Mouse (Mus musculus) hindbrain, postnatal 0 days (tissue): ENCODE measurements around the gene Mfsd4b4. TPM values are rescaled to one million over a fixed set of nuclear protein-coding genes. Genes with fewer than 3 reads are reported as not detected.
A peak's percentile ranks its signal among the peaks of the same experiment; 100 is the strongest.
"Not testable (repeated sequence)": the region's sequence is repeated elsewhere in the genome, so short reads cannot be mapped to it uniquely, and the experiment has no call there.

Source experiments
- ATAC-seq: fragments of 200-750 bp; cut with Nextera tagmentation; 2 replicates; pipeline ENCODE4 v1.8.0; 2017; ENCODE audit warnings: mild to moderate bottlenecking, moderate TSS enrichment, moderate library complexity
- DNase-seq: peaks from one replicate; pipeline ENCODE4 v3.0.0-alpha.2; 2015; ENCODE audit warnings: low spot score
- H3K27ac ChIP-seq: fragments of 300-500 bp; sonication (generic); 2 replicates; pipeline ENCODE4 v1.5.1; 2014; ENCODE audit warnings: mild to moderate bottlenecking
- H3K27me3 ChIP-seq: fragments of 300-500 bp; sonication (generic); 2 replicates; pipeline ENCODE4 v1.6.1; 2014; ENCODE audit warnings: low read length, mixed read lengths; ENCODE audit not compliant: insufficient read depth
- H3K36me3 ChIP-seq: fragments of 300-500 bp; sonication (generic); 2 replicates; pipeline ENCODE4 v1.6.1; 2014; ENCODE audit warnings: low read length, mixed read lengths; ENCODE audit not compliant: insufficient read depth
- H3K4me1 ChIP-seq: fragments of 300-500 bp; sonication (generic); 2 replicates; pipeline ENCODE4 v1.6.1; 2014; ENCODE audit warnings: antibody characterized with exemption, low read length, mixed read lengths; ENCODE audit not compliant: insufficient read depth
- H3K4me2 ChIP-seq: fragments of 300-500 bp; sonication (generic); 2 replicates; pipeline ENCODE4 v1.6.1; 2014; ENCODE audit warnings: low read depth, mild to moderate bottlenecking, low read length, moderate library complexity, mixed read lengths
- H3K4me3 ChIP-seq: fragments of 300-500 bp; sonication (generic); 2 replicates; pipeline ENCODE4 v1.5.1; 2014; ENCODE audit warnings: low read length
- H3K9ac ChIP-seq: fragments of 300-500 bp; sonication (generic); replicated peaks from 2 replicates; pipeline ENCODE4 v1.6.1; 2014; ENCODE audit warnings: mild to moderate bottlenecking, low read length, moderate library complexity, mixed read lengths
- H3K9me3 ChIP-seq: fragments of 300-500 bp; sonication (generic); 2 replicates; pipeline ENCODE4 v1.6.1; 2016; ENCODE audit warnings: low read length, mixed read lengths
- CTCF ChIP-seq: IDR thresholded peaks from 2 replicates; pipeline ENCODE4 v1.5.1; 2016; ENCODE audit warnings: antibody characterized with exemption, control low read depth, low read depth
- WGBS: fragments of 180-500 bp; shearing (Covaris S2); extraction: QIAGEN DNeasy Blood & Tissue Kit; methylation state at CpG from one replicate; pipeline ENCODE4 v1.1.7; 2014; 5-methylcytosine and 5-hydroxymethylcytosine counted together
- polyA plus RNA-seq: library from polyadenylated mRNA; unstranded; fragments of >200 nt; fragmentation: Nextera tagmentation; extraction: Ambion mirVana; gene quantifications from 2 replicates; pipeline ENCODE4 v1.2.1, GENCODE M21; 2015
- total RNA-seq: library from RNA; depleted of rRNA; stranded (reverse); fragments of >200 nt; gene quantifications from 2 replicates; pipeline ENCODE4 v1.2.3, GENCODE M21; 2014; rRNA removed

Gene Mfsd4b4
- 7.0 and 9.6 TPM in 2 replicates for total RNA-seq
- 1.7 and 1.9 TPM in 2 replicates for polyA plus RNA-seq

- H3K36me3 ChIP-seq, result no peaks in the 10 kb centered on the region
- H3K9me3 ChIP-seq, result no peaks in the 10 kb centered on the region
- peak; percentile 97 for ATAC-seq
- H3K9ac ChIP-seq, result peak within 1 kb of the TSS; percentile 85
- no peaks in the 10 kb centered on the region for H3K27me3 ChIP-seq
- no peak for TF ChIP-seq CTCF
- DNase-seq, result peak; percentile 96
- H3K4me1 ChIP-seq, result peaks cover 5% of the 10 kb centered on the region; the same call in 1 of the 2 replicates
- peak within 1 kb of the TSS; percentile 83 for H3K27ac ChIP-seq
- H3K4me3 ChIP-seq, result peak within 1 kb of the TSS; percentile 77
- WGBS, result under 1% methylated on average over 41 of the region's 41 CpGs
- H3K4me2 ChIP-seq, result peak within 1 kb of the TSS; percentile 90
Observed at GRCm38 (mm10) chr10:39898874-39899371, at the start of gene Mfsd4b4. Gene Mfsd4b4 (minus strand): TSS chr10:39899238.

GRCm38 (mm10) chr10:39947195-39947594 is 48.2 kb upstream of the Mfsd4b4 start:
- not testable (repeated sequence) for H3K9ac ChIP-seq, H3K4me1 ChIP-seq
- 93% methylated on average over 3 of the region's 3 CpGs for WGBS

GRCm38 (mm10) chr10:39936553-39936952 is 37.5 kb upstream of the Mfsd4b4 start:
- H3K4me1 ChIP-seq, result no peaks in the 10 kb centered on the region
- no peak for TF ChIP-seq CTCF
- no peak overlapping the region for H3K9ac ChIP-seq
- H3K27ac ChIP-seq, result no peak overlapping the region
- H3K4me2 ChIP-seq, result no peak overlapping the region
- no peak overlapping the region for H3K4me3 ChIP-seq
- WGBS, result 82% methylated on average over 7 of the region's 7 CpGs
- no peak for DNase-seq
- no peaks in the 10 kb centered on the region for H3K9me3 ChIP-seq
- H3K36me3 ChIP-seq, result no peaks in the 10 kb centered on the region
- ATAC-seq, result no peak
- H3K27me3 ChIP-seq, result no peaks in the 10 kb centered on the region

More at GRCm38 (mm10) chr10:39947195-39947594, 48.2 kb upstream of the Mfsd4b4 start:
- H3K36me3 ChIP-seq, H3K4me3 ChIP-seq, H3K4me2 ChIP-seq, H3K27ac ChIP-seq, ATAC-seq, H3K9me3 ChIP-seq, H3K27me3 ChIP-seq, DNase-seq: not testable (repeated sequence)

- H3K4me1 ChIP-seq, result no peaks in the 10 kb centered on the region
- WGBS, result 3% methylated on average over 38 of the region's 41 CpGs
Observed at GRCm38 (mm10) chr10:39926616-39927139, 27.6 kb upstream of the Mfsd4b4 start, which contains the start of gene Mfsd4b2. Gene Mfsd4b2 (minus strand): TSS chr10:39926923.

GRCm38 (mm10) chr10:39924556-39924955 is 25.5 kb upstream of the Mfsd4b4 start:
- H3K4me1 ChIP-seq, H3K36me3 ChIP-seq, ATAC-seq, H3K27me3 ChIP-seq, H3K9me3 ChIP-seq, H3K9ac ChIP-seq, H3K4me3 ChIP-seq, DNase-seq, H3K4me2 ChIP-seq, H3K27ac ChIP-seq: not testable (repeated sequence)
- WGBS, result 83% methylated on average over 8 of the region's 8 CpGs

More at GRCm38 (mm10) chr10:39926616-39927139, 27.6 kb upstream of the Mfsd4b4 start, which contains the start of gene Mfsd4b2:
- H3K27me3 ChIP-seq, result no peaks in the 10 kb centered on the region
- peak within 1 kb of the TSS; percentile 64 for H3K4me2 ChIP-seq
- TF ChIP-seq CTCF, result no peak
- peak within 1 kb of the TSS; percentile 37 for H3K4me3 ChIP-seq
- H3K27ac ChIP-seq, result no peak within 1 kb of the TSS
- DNase-seq (peak; percentile 35), ATAC-seq (peak; percentile 59; the same call in 1 of the 2 replicates)
- peak within 1 kb of the TSS; percentile 25; the same call in 1 of the 2 replicates for H3K9ac ChIP-seq
- no peaks in the 10 kb centered on the region for H3K9me3 ChIP-seq
- H3K36me3 ChIP-seq, result no peaks in the 10 kb centered on the region

- H3K4me1 ChIP-seq, result no peaks in the 10 kb centered on the region
- H3K4me2 ChIP-seq, result no peak overlapping the region
- H3K36me3 ChIP-seq, result no peaks in the 10 kb centered on the region
- TF ChIP-seq CTCF, result no peak
- no peak overlapping the region for H3K4me3 ChIP-seq
- no peak for ATAC-seq
- H3K9me3 ChIP-seq, result no peaks in the 10 kb centered on the region
- H3K27ac ChIP-seq, result no peak overlapping the region
- no peaks in the 10 kb centered on the region for H3K27me3 ChIP-seq
- DNase-seq, result no peak
- H3K9ac ChIP-seq, result no peak overlapping the region
Observed at GRCm38 (mm10) chr10:39912616-39913015, 13.6 kb upstream of the Mfsd4b4 start.

- Histone ChIP-seq H3K27ac (no peak overlapping the region), H3K27me3 (no peaks in the 10 kb centered on the region), H3K9me3 (no peaks in the 10 kb centered on the region), H3K4me1 (no peaks in the 10 kb centered on the region), H3K4me2 (no peak overlapping the region), H3K4me3 (no peak overlapping the region), H3K9ac (no peak overlapping the region), H3K36me3 (no peaks in the 10 kb centered on the region)
- 74% methylated on average over 13 of the region's 13 CpGs for WGBS
- no peak for TF ChIP-seq CTCF
- ATAC-seq (no peak), DNase-seq (no peak)
Observed at GRCm38 (mm10) chr10:39908768-39909441, 9.9 kb upstream of the Mfsd4b4 start.
